Mouse (Mus musculus) ES-Bruce4 (cell line): ENCODE results near the gene Olfr1341.

ENCODE experiments used
- CTCF ChIP-seq: IDR thresholded peaks from one replicate; pipeline ENCODE4 v1.8.1; 2011; ENCODE audit warnings: low read depth, low read length
- POLR2A ChIP-seq: IDR thresholded peaks from one replicate; pipeline ENCODE4 v1.8.1; 2011; ENCODE audit warnings: low read length; ENCODE audit not compliant: insufficient read depth

DNA sequence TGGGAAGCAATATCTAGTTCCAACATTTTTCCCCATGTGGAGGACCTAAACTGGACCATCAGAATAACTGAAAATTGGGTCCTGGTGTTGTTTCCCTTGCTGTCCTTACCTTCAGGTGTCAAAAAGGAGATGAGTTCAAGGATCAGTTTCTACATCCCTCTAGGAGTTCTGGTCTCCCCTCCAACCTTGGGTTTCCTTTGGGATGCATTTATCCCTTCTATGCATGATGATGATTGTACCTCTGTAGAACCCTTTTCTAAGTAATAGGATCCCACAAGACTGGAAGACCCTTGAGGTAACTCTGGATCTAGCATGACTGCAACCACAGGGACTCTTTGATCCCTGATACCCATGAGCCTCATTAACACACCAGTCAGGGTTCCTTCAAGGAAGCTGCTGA lies 16.5 kb downstream of the Olfr1341 start, which contains the start of gene Olfr1340:
- no peak for TF ChIP-seq CTCF
- no peak for TF ChIP-seq POLR2A
